Mouse (Mus musculus): ENCODE results near the gene Nkd1. TPM values are rescaled to one million over a fixed set of nuclear protein-coding genes. Genes with fewer than 3 reads are reported as not detected.

The Nkd1 gene
- polyA plus RNA-seq (2011; ENCODE audit: insufficient read depth, insufficient read length, low read depth, missing spikeins) = 2.1 and 3.2 TPM in 2 replicates

GRCm38 (mm10) chr8:88520985-88521527 lies at the start of gene Nkd1:
Nkd1 (plus strand) TSS chr8:88521354.
- Histone ChIP-seq H3K9ac (ENCODE audit: low read depth, poor library complexity, severe bottlenecking) (peak within 1 kb of the TSS; percentile 87), H3K27ac (ENCODE audit: insufficient read depth, low read length) (no peak within 1 kb of the TSS), H3K9me3 (replicated peaks; ENCODE audit: control insufficient read depth, insufficient read depth, low read length, poor library complexity, severe bottlenecking) (no peaks in the 10 kb centered on the region), H3K27me3 (ENCODE audit: control insufficient read depth, insufficient read depth, low read length, poor library complexity, severe bottlenecking) (peaks cover 11% of the 10 kb centered on the region), H3K4me1 (ENCODE audit: control insufficient read depth, insufficient read depth, low read length) (no peaks in the 10 kb centered on the region), H3K36me3 (ENCODE audit: control insufficient read depth, insufficient read depth, low read length, poor library complexity, severe bottlenecking) (no peaks in the 10 kb centered on the region), H3K4me3 (ENCODE audit: low read depth, low read length) (peak within 1 kb of the TSS; percentile 65)
- TF ChIP-seq POLR2A (IDR thresholded peaks at IDR 0.05; ENCODE audit: insufficient read depth, low read length) (no peak), CTCF (IDR thresholded peaks at IDR 0.05; ENCODE audit: low read depth, low read length) (no peak), EP300 (IDR thresholded peaks at IDR 0.05; ENCODE audit: insufficient read depth, low read depth, low read length) (no peak)

GRCm38 (mm10) chr8:88481290-88481689 lies 39.9 kb upstream of the Nkd1 start:
- 0 out of 2 replicates have a peak, but pooled peaks cover 5% of the 10 kb centered on the region for H3K9me3 ChIP-seq (replicated peaks; ENCODE audit: control insufficient read depth, insufficient read depth, low read length, poor library complexity, severe bottlenecking)
- TF ChIP-seq EP300 (IDR thresholded peaks at IDR 0.05; ENCODE audit: insufficient read depth, low read depth, low read length) (no peak), POLR2A (IDR thresholded peaks at IDR 0.05; ENCODE audit: insufficient read depth, low read length) (no peak), CTCF (IDR thresholded peaks at IDR 0.05; ENCODE audit: low read depth, low read length) (no peak)
- no peaks in the 10 kb centered on the region for H3K27me3 ChIP-seq (ENCODE audit: control insufficient read depth, insufficient read depth, low read length, poor library complexity, severe bottlenecking)
- no peak overlapping the region for H3K4me3 ChIP-seq (ENCODE audit: low read depth, low read length)
- no peak overlapping the region for H3K27ac ChIP-seq (ENCODE audit: insufficient read depth, low read length)
- H3K9ac ChIP-seq (ENCODE audit: low read depth, poor library complexity, severe bottlenecking) = no peak overlapping the region
- no peaks in the 10 kb centered on the region for H3K4me1 ChIP-seq (ENCODE audit: control insufficient read depth, insufficient read depth, low read length)
- H3K36me3 ChIP-seq (ENCODE audit: control insufficient read depth, insufficient read depth, low read length, poor library complexity, severe bottlenecking) = no peaks in the 10 kb centered on the region

- TF ChIP-seq POLR2A (IDR thresholded peaks at IDR 0.05; ENCODE audit: insufficient read depth, low read length) = no peak
- no peak overlapping the region for H3K4me3 ChIP-seq (ENCODE audit: low read depth, low read length)
- no peak overlapping the region for H3K9ac ChIP-seq (ENCODE audit: low read depth, poor library complexity, severe bottlenecking)
- no peaks in the 10 kb centered on the region for H3K27me3 ChIP-seq (ENCODE audit: control insufficient read depth, insufficient read depth, low read length, poor library complexity, severe bottlenecking)
- H3K27ac ChIP-seq (ENCODE audit: insufficient read depth, low read length) = no peak overlapping the region
- H3K36me3 ChIP-seq (ENCODE audit: control insufficient read depth, insufficient read depth, low read length, poor library complexity, severe bottlenecking) = no peaks in the 10 kb centered on the region
- H3K9me3 ChIP-seq (replicated peaks; ENCODE audit: control insufficient read depth, insufficient read depth, low read length, poor library complexity, severe bottlenecking) = 0 out of 2 replicates have a peak, but pooled peaks cover 5% of the 10 kb centered on the region
- H3K4me1 ChIP-seq (ENCODE audit: control insufficient read depth, insufficient read depth, low read length) = no peaks in the 10 kb centered on the region
Observed at GRCm38 (mm10) chr8:88488391-88488829, 32.7 kb upstream of the Nkd1 start.

GRCm38 (mm10) chr8:88494076-88494475 lies 27.1 kb upstream of the Nkd1 start:
- Histone ChIP-seq H3K4me1 (ENCODE audit: control insufficient read depth, insufficient read depth, low read length) (no peaks in the 10 kb centered on the region), H3K27ac (ENCODE audit: insufficient read depth, low read length) (no peak overlapping the region), H3K4me3 (ENCODE audit: low read depth, low read length) (no peak overlapping the region), H3K27me3 (ENCODE audit: control insufficient read depth, insufficient read depth, low read length, poor library complexity, severe bottlenecking) (no peaks in the 10 kb centered on the region), H3K9ac (ENCODE audit: low read depth, poor library complexity, severe bottlenecking) (no peak overlapping the region), H3K9me3 (replicated peaks; ENCODE audit: control insufficient read depth, insufficient read depth, low read length, poor library complexity, severe bottlenecking) (no peaks in the 10 kb centered on the region), H3K36me3 (ENCODE audit: control insufficient read depth, insufficient read depth, low read length, poor library complexity, severe bottlenecking) (no peaks in the 10 kb centered on the region)
- TF ChIP-seq POLR2A (IDR thresholded peaks at IDR 0.05; ENCODE audit: insufficient read depth, low read length) (no peak), CTCF (IDR thresholded peaks at IDR 0.05; ENCODE audit: low read depth, low read length) (no peak), EP300 (IDR thresholded peaks at IDR 0.05; ENCODE audit: insufficient read depth, low read depth, low read length) (no peak)

GRCm38 (mm10) chr8:88495071-88495805 lies 25.9 kb upstream of the Nkd1 start:
- no peaks in the 10 kb centered on the region for H3K4me1 ChIP-seq (ENCODE audit: control insufficient read depth, insufficient read depth, low read length)
- no peaks in the 10 kb centered on the region for H3K27me3 ChIP-seq (ENCODE audit: control insufficient read depth, insufficient read depth, low read length, poor library complexity, severe bottlenecking)
- TF ChIP-seq POLR2A (IDR thresholded peaks at IDR 0.05; ENCODE audit: insufficient read depth, low read length) (no peak), EP300 (IDR thresholded peaks at IDR 0.05; ENCODE audit: insufficient read depth, low read depth, low read length) (no peak), CTCF (IDR thresholded peaks at IDR 0.05; ENCODE audit: low read depth, low read length) (no peak)
- H3K9ac ChIP-seq (ENCODE audit: low read depth, poor library complexity, severe bottlenecking) = no peak overlapping the region
- H3K27ac ChIP-seq (ENCODE audit: insufficient read depth, low read length) = no peak overlapping the region
- no peak overlapping the region for H3K4me3 ChIP-seq (ENCODE audit: low read depth, low read length)
- no peaks in the 10 kb centered on the region for H3K36me3 ChIP-seq (ENCODE audit: control insufficient read depth, insufficient read depth, low read length, poor library complexity, severe bottlenecking)
- H3K9me3 ChIP-seq (replicated peaks; ENCODE audit: control insufficient read depth, insufficient read depth, low read length, poor library complexity, severe bottlenecking) = no peaks in the 10 kb centered on the region

GRCm38 (mm10) chr8:88502143-88502542 lies 19.0 kb upstream of the Nkd1 start:
- no peak for TF ChIP-seq POLR2A (IDR thresholded peaks at IDR 0.05; ENCODE audit: insufficient read depth, low read length)
- no peak for TF ChIP-seq CTCF (IDR thresholded peaks at IDR 0.05; ENCODE audit: low read depth, low read length)
- no peak for TF ChIP-seq EP300 (IDR thresholded peaks at IDR 0.05; ENCODE audit: insufficient read depth, low read depth, low read length)
- no peak overlapping the region for H3K27ac ChIP-seq (ENCODE audit: insufficient read depth, low read length)
- H3K9me3 ChIP-seq (replicated peaks; ENCODE audit: control insufficient read depth, insufficient read depth, low read length, poor library complexity, severe bottlenecking) = no peaks in the 10 kb centered on the region
- no peak overlapping the region for H3K4me3 ChIP-seq (ENCODE audit: low read depth, low read length)
- H3K4me1 ChIP-seq (ENCODE audit: control insufficient read depth, insufficient read depth, low read length) = no peaks in the 10 kb centered on the region
- no peak overlapping the region for H3K9ac ChIP-seq (ENCODE audit: low read depth, poor library complexity, severe bottlenecking)
- H3K27me3 ChIP-seq (ENCODE audit: control insufficient read depth, insufficient read depth, low read length, poor library complexity, severe bottlenecking) = no peaks in the 10 kb centered on the region
- no peaks in the 10 kb centered on the region for H3K36me3 ChIP-seq (ENCODE audit: control insufficient read depth, insufficient read depth, low read length, poor library complexity, severe bottlenecking)
